Mouse (Mus musculus) neural tube, embryonic 13.5 days (tissue): ENCODE data around the gene Siah2. TPM values are rescaled to one million over a fixed set of nuclear protein-coding genes. Genes with fewer than 3 reads are reported as not detected.

Experiments
- ATAC-seq: fragments of 200-750 bp; cut with Nextera tagmentation; 2 replicates; pipeline ENCODE4 v1.8.0; 2017; ENCODE audit warnings: low read depth, mild to moderate bottlenecking, moderate TSS enrichment, moderate library complexity
- H3K27ac ChIP-seq: fragments of 300-500 bp; sonication (generic); replicated peaks from 2 replicates; pipeline ENCODE4 v1.5.1; 2015; ENCODE audit warnings: moderate library complexity, mild to moderate bottlenecking, inconsistent platforms
- H3K27me3 ChIP-seq: fragments of 300-500 bp; sonication (generic); 2 replicates; pipeline ENCODE4 v1.6.1; 2015; ENCODE audit warnings: mild to moderate bottlenecking, inconsistent platforms
- H3K36me3 ChIP-seq: fragments of 300-500 bp; sonication (generic); 2 replicates; pipeline ENCODE4 v1.6.1; 2015; ENCODE audit warnings: mild to moderate bottlenecking, inconsistent platforms
- H3K4me1 ChIP-seq: fragments of 300-500 bp; sonication (generic); replicated peaks from 2 replicates; pipeline ENCODE4 v1.6.1; 2015; ENCODE audit warnings: inconsistent platforms
- H3K4me2 ChIP-seq: fragments of 300-500 bp; sonication (generic); 2 replicates; pipeline ENCODE4 v1.6.1; 2015; ENCODE audit warnings: inconsistent platforms, mild to moderate bottlenecking, moderate library complexity
- H3K4me3 ChIP-seq: fragments of 300-500 bp; sonication (generic); 2 replicates; pipeline ENCODE4 v1.5.1; 2015; ENCODE audit warnings: mild to moderate bottlenecking, inconsistent platforms
- H3K9ac ChIP-seq: fragments of 300-500 bp; sonication (generic); 2 replicates; pipeline ENCODE4 v1.6.1; 2015; ENCODE audit warnings: moderate library complexity, mild to moderate bottlenecking, inconsistent platforms
- H3K9me3 ChIP-seq: fragments of 300-500 bp; sonication (generic); 2 replicates; pipeline ENCODE4 v1.6.1; 2016; ENCODE audit warnings: inconsistent platforms
- WGBS: fragments of 180-500 bp; shearing (Covaris S2); methylation state at CpG from one replicate; pipeline ENCODE4 v1.1.7; 2015; 5-methylcytosine and 5-hydroxymethylcytosine counted together
- polyA plus RNA-seq: library from polyadenylated mRNA; unstranded; fragments of >200 nt; fragmentation: Nextera tagmentation; extraction: Ambion mirVana; gene quantifications from 2 replicates; pipeline ENCODE4 v1.2.1, GENCODE M21; 2015

The Siah2 gene
- 7.8 and 9.2 TPM in 2 replicates for polyA plus RNA-seq

DNA sequence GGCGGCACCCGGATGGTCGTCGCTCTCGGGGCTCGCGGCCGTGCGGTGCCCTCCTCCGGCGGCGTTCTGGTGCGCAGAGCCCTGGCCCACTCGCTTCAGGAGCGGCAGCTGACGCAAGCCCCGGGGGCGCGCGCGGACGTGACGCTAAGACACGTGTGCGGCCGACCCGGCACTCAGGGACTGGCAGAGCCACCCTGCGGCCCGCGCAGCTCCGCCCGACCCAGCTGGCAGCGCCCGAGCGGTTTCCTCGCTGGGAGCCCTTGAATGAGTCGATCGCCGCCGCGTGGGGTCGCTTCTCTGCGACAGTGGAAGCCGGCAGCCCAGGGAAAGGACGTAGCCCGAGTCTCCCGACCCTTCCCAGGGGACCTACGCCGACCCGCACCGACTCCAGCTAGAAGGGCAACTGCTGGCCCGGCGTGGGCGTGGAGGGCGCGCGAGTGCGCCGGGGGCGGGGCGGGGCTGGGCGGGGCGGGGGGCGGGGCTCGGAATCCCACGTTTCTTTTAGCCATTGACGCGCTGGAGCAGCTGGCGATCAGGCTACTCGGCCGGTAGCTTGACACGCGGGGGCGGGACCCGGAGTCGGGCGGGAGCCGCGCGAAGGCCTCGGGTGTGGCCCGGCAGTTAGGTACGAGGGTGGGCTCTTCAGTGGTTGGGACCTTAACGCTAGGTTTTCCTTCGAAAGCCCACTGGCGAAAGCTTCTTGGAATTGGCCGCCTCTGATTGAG lies at the start of gene Siah2:
TSS of gene Siah2 (minus strand) at position 404 of the 725 bp plus-strand sequence.
- under 1% methylated on average over 76 of the region's 87 CpGs for WGBS

DNA sequence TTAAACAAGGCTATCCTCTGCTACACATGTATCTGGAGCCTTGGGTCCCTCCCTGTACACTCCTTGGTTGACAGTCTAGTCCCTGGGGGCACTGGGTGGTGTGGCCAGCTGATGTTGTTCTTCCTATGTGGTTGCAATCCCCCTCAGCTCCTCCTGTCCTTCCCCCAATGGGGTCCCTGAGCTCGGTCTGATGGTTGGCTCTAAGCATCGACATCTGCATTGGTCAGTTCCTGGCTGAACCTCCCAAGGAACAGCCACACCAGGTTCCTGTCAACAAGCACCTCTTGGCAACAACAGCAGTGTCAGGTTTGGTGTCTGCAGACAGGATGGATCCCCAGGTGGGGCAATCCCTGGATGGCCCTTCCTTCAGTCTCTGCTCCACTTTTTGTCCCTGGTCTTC lies 47.3 kb upstream of the Siah2 start:
- WGBS, result 74% methylated on average over 2 of the region's 2 CpGs
- Histone ChIP-seq H3K9me3 (no peaks in the 10 kb centered on the region), H3K4me3 (no peak overlapping the region)

More for the DNA sequence above, at the start of gene Siah2:
- peak within 1 kb of the TSS; percentile 93 for H3K9ac ChIP-seq
- H3K36me3 ChIP-seq, result no peaks in the 10 kb centered on the region
- H3K4me1 ChIP-seq, result peaks cover 24% of the 10 kb centered on the region
- peak within 1 kb of the TSS; percentile 73 for H3K4me2 ChIP-seq
- H3K9me3 ChIP-seq, result no peaks in the 10 kb centered on the region
- peak; percentile 97 for ATAC-seq
- H3K4me3 ChIP-seq, result peak within 1 kb of the TSS; percentile 86
- H3K27me3 ChIP-seq, result peaks cover 7% of the 10 kb centered on the region; the same call in 1 of the 2 replicates
- H3K27ac ChIP-seq, result peak within 1 kb of the TSS; percentile 91

DNA sequence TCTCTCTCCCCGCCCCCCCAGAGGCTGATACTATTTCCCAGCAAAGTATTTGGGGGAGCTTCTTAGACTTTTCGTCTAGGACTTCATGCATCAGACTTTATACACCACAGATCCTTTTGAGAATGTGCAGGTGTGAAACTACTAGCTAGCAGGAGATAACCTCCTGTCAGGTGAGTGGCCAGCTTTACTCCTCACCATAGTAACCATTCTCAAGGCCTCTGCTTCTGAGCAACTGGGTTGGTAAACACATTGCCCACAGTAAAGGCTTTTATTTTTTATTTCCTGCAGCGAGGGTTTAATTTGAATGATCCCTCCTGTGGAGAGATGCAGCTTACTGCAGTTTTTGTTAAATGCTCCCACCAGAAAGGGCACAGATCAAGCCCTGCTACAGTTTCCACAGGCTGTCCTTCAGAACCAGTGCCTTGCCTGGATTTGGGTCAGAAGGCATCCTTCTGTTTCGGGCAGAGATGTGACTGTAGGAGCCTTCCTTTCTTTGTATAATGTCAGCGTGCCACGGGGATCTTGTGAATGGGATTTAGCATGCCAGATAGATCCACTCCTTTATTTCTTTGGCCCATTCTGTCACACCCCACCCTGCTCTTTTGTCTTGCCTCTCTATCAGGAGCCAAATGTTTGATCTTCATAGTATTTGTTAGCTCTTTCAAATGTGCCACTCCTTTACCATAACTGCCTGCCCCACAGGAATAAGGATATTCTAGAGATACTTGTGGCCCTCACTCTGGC lies 46.3 kb upstream of the Siah2 start:
- no peak for ATAC-seq
- H3K36me3 ChIP-seq, result no peaks in the 10 kb centered on the region
- WGBS, result 21% methylated on average over 6 of the region's 6 CpGs
- H3K27me3 ChIP-seq, result no peaks in the 10 kb centered on the region; the same call in 1 of the 2 replicates
- H3K4me1 ChIP-seq, result peaks cover 7% of the 10 kb centered on the region; the same call in 1 of the 2 replicates
- H3K27ac ChIP-seq, result no peak overlapping the region
- H3K4me2 ChIP-seq, result no peak overlapping the region
- no peaks in the 10 kb centered on the region for H3K9me3 ChIP-seq
- no peak overlapping the region for H3K9ac ChIP-seq
- no peak overlapping the region for H3K4me3 ChIP-seq

More for the DNA sequence above, 47.3 kb upstream of the Siah2 start:
- H3K36me3 ChIP-seq, result no peaks in the 10 kb centered on the region
- no peak overlapping the region for H3K27ac ChIP-seq
- no peak overlapping the region for H3K4me2 ChIP-seq
- ATAC-seq, result no peak
- H3K9ac ChIP-seq, result no peak overlapping the region
- peaks cover 7% of the 10 kb centered on the region; the same call in 1 of the 2 replicates for H3K4me1 ChIP-seq
- H3K27me3 ChIP-seq, result no peaks in the 10 kb centered on the region; the same call in 1 of the 2 replicates

DNA sequence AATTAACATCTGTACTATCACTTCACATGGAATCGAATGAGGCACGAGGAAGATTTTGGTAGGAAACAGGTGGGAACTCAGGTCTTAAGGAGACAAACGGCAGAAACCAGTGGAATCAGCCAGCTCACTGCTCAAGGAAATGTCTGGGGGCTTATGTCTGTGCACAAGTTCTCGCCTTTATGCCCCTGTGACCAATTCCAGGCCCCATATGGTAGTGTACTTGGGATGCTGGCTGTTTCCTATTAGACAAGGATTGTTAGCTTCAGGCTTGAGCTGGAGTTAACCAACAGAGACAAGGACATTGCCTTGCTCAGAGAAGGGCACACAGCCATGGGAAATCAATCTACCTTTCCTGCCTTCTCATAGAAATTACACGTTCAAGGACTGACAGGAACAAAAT lies 39.3 kb upstream of the Siah2 start:
- no peaks in the 10 kb centered on the region for H3K9me3 ChIP-seq
- H3K27ac ChIP-seq, result no peak overlapping the region
- H3K4me1 ChIP-seq, result peaks cover 16% of the 10 kb centered on the region
- H3K9ac ChIP-seq, result no peak overlapping the region
- ATAC-seq, result no peak
- no peaks in the 10 kb centered on the region for H3K36me3 ChIP-seq
- WGBS, result 68% methylated on average over 5 of the region's 5 CpGs
- no peaks in the 10 kb centered on the region for H3K27me3 ChIP-seq
- no peak overlapping the region for H3K4me2 ChIP-seq
- H3K4me3 ChIP-seq, result no peak overlapping the region

DNA sequence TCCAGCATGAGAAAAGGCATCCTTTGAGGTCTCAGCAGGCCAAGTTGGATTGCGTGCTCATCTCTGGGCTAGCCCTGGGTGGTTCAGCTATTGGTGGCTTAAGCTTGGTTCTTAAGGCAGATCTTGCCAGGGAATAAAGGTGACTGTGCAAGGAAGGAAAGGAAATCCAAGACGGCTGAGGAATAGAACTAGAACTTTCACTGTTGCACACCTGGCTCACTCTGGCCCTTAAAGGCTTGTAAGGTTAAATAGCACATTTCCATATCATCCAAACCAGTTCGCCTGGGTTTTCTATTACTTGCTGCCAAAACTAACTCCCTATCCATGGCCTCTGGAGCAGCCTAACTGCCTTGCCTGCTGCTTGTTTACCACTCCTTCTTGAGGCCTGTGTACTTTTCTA lies 38.4 kb upstream of the Siah2 start:
- Histone ChIP-seq H3K4me1 (peaks cover 16% of the 10 kb centered on the region), H3K27me3 (no peaks in the 10 kb centered on the region), H3K36me3 (no peaks in the 10 kb centered on the region), H3K9me3 (no peaks in the 10 kb centered on the region), H3K9ac (no peak overlapping the region), H3K4me2 (no peak overlapping the region), H3K4me3 (no peak overlapping the region), H3K27ac (no peak overlapping the region)
- no peak for ATAC-seq
- WGBS, result 87% methylated on average over 3 of the region's 3 CpGs

DNA sequence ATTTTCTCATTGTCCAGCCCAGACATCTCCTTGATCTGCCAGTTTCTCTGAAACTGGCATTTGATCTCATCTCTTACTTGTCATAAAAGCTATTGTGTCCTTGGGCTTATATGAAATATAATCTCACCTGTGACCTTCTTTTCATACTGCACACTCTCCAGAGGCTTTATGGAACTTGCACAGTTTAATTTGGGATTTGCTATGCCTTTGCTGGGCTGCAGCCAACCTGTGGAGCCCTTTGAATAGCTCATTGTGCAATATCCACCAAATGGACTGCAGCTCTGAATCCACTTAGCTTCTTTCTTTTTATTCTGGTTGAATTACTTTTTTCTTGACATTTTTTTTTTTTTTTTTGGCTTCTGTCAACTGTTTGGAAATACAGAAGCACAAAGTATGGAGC lies 37.3 kb upstream of the Siah2 start:
- Histone ChIP-seq H3K9me3 (no peaks in the 10 kb centered on the region), H3K9ac (no peak overlapping the region), H3K36me3 (no peaks in the 10 kb centered on the region), H3K4me1 (peaks cover 16% of the 10 kb centered on the region), H3K27ac (no peak overlapping the region), H3K4me2 (no peak overlapping the region), H3K4me3 (no peak overlapping the region), H3K27me3 (no peaks in the 10 kb centered on the region)
- no peak for ATAC-seq

DNA sequence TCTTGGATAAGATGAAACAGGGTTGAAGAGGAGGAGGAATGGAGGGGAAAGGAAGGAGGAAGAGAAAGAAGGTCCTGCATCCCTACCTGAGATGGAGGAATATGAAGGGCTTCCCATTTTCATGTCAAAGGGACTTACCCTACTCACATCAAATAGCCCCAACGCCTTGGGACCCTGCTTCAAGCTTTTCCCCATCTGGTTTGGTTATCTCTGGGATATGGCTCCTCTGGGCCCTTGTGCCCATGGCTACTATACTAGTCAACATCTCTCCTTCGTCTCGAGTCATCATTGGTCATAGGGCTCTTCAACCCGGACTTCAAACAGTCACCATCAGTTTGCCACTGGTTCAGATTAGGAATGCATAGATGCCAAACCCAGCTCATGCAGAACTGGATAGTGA lies 35.4 kb upstream of the Siah2 start:
- Histone ChIP-seq H3K9me3 (no peaks in the 10 kb centered on the region), H3K4me1 (peaks cover 16% of the 10 kb centered on the region), H3K9ac (no peak overlapping the region), H3K4me2 (no peak overlapping the region), H3K4me3 (no peak overlapping the region), H3K27ac (no peak overlapping the region), H3K36me3 (no peaks in the 10 kb centered on the region), H3K27me3 (no peaks in the 10 kb centered on the region)
- WGBS, result 91% methylated on average over 4 of the region's 4 CpGs
- ATAC-seq, result no peak

DNA sequence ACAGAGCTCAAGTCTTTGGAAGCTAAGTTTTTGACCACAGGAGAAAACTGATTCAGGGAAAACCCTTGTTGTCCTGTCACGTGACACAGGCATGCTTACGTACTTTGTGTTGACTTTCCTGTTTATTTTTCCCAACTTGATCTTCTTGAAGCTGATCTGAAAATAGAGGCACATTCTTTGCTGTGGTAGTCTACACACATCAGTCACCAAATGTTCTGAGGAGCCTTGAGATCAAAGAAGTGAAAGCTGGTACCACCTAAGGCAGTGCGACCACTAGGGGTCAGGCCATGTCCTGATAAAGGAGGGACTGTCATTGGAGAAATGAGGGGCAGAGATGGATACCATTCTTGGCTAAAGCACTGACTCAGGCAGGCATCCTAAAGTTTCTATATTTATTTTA lies 34.8 kb upstream of the Siah2 start:
- H3K4me3 ChIP-seq, result no peak overlapping the region
- H3K9me3 ChIP-seq, result no peaks in the 10 kb centered on the region
- no peak overlapping the region for H3K27ac ChIP-seq
- H3K27me3 ChIP-seq, result no peaks in the 10 kb centered on the region
- no peaks in the 10 kb centered on the region for H3K36me3 ChIP-seq
- no peak overlapping the region for H3K4me2 ChIP-seq
- 54% methylated on average over 3 of the region's 3 CpGs for WGBS
- ATAC-seq, result no peak
- peaks cover 12% of the 10 kb centered on the region for H3K4me1 ChIP-seq
- no peak overlapping the region for H3K9ac ChIP-seq

DNA sequence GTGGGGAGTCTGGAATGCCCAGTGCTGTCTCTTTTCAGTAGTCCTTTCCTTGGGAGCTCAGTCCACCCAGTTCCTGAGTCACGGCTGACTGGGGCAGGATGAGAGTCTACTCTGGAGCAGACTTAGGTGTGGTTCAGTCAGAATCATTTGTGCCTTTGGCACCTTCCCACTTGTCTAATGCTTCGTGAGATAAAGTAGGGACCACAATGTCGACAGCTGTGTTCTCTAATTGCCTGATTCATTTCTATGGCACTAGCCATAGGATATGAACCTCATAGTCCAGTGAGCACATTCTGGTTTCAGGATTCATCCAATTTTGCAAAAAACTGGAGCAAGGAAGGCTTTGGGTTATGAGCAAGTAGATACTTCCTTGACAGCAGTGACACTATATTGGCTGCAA lies 34.2 kb upstream of the Siah2 start:
- Histone ChIP-seq H3K27ac (no peak overlapping the region), H3K4me2 (no peak overlapping the region), H3K4me1 (peaks cover 11% of the 10 kb centered on the region), H3K4me3 (no peak overlapping the region), H3K27me3 (no peaks in the 10 kb centered on the region), H3K9me3 (no peaks in the 10 kb centered on the region), H3K9ac (no peak overlapping the region), H3K36me3 (no peaks in the 10 kb centered on the region)
- 81% methylated on average over 3 of the region's 3 CpGs for WGBS
- no peak for ATAC-seq

DNA sequence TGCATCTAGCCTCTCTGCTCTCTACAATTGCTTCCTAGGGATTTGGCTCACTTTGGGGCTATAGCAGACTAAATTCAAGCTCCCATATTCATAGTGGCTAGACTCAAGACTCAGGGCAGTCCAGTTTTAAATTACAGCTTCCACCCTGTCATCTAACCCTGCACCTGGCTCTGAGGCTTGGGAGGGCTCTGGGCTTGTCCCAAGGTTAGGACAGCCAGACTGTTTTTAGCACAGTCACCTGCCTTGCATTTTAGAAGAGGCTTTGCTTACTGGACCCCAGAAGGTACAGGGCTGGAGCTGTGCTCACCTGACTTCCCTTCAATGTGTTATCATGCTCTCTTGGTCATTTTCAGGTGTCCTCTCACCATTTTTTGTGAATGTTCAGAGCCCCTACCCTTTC lies 32.6 kb upstream of the Siah2 start:
- no peak for ATAC-seq
- H3K27ac ChIP-seq, result no peak overlapping the region
- H3K4me3 ChIP-seq, result no peak overlapping the region
- peaks cover 9% of the 10 kb centered on the region for H3K4me1 ChIP-seq
- H3K9ac ChIP-seq, result no peak overlapping the region
- no peaks in the 10 kb centered on the region for H3K27me3 ChIP-seq
- H3K4me2 ChIP-seq, result no peak overlapping the region
- no peaks in the 10 kb centered on the region for H3K9me3 ChIP-seq
- no peaks in the 10 kb centered on the region for H3K36me3 ChIP-seq

DNA sequence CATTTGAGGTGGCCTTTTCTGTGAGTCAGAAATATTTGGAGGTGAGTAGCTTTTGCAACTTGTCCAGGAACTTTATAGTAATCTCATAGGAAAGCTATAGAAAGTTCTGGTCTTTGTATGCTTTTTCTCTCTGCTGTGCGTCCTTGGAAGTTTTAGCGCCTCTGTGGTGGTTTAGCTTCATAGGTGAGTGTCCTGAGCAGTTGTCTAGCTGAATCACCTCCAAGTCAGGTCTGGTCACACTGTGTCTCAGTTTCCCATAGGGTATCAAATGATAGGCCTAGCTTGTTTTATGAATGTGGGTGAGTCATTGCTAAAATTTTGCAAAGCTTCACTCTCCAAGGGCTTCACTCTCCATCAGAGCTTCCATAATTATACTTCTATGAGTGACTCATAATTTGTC lies 31.5 kb upstream of the Siah2 start:
- Histone ChIP-seq H3K36me3 (no peaks in the 10 kb centered on the region), H3K27ac (no peak overlapping the region), H3K4me3 (no peak overlapping the region), H3K9me3 (no peaks in the 10 kb centered on the region), H3K4me2 (no peak overlapping the region), H3K27me3 (no peaks in the 10 kb centered on the region), H3K9ac (no peak overlapping the region), H3K4me1 (no peaks in the 10 kb centered on the region)
- WGBS, result 100% methylated on average over 2 of the region's 2 CpGs
- no peak for ATAC-seq

DNA sequence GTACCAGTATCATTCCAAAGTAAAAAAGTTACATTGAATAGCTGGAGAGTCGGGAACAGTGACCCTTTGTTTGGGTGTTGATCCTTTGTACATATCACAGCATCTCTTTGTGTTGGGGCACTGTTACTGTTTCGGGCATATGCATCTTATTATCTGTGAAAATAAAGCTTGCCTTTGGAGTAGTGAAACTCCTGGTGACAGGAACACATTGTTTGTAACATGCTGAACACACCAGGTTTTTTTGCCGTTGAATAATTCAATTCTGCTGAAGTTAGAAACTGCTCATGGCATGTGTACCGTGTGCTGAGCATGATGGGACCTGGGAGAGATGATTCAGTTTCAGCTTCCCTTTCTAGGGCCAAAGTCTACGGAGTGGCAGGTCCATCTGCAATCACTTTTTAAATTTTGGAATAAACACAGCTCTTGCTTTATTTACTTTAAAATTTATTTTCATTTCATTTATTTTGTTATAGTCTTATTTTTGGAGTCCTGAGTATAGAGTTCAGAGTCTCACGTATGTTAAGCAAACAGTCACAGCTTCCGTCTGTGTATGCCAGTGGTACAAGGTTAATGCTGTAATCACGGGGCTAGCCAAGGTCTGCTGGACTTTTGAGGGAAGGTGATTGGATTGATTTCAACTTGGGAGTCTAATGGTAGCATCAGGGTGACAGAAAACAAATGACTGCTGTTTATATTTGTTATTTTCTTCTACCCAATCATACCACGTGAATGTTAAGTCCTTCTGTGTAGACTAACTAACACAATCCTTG lies 27.4 kb upstream of the Siah2 start:
- H3K27me3 ChIP-seq, result no peaks in the 10 kb centered on the region
- no peaks in the 10 kb centered on the region for H3K36me3 ChIP-seq
- H3K27ac ChIP-seq, result no peak overlapping the region
- no peaks in the 10 kb centered on the region for H3K4me1 ChIP-seq
- H3K4me3 ChIP-seq, result no peak overlapping the region
- no peak overlapping the region for H3K9ac ChIP-seq
- no peaks in the 10 kb centered on the region for H3K9me3 ChIP-seq
- no peak overlapping the region for H3K4me2 ChIP-seq
- 66% methylated on average over 9 of the region's 9 CpGs for WGBS
- no peak for ATAC-seq
